Mouse (Mus musculus) heart, postnatal 0 days (tissue): ENCODE data around the gene Gse1. TPM values are rescaled to one million over a fixed set of nuclear protein-coding genes. Genes with fewer than 3 reads are reported as not detected.

Experiments used
- ATAC-seq: fragments of 200-750 bp; cut with Nextera tagmentation; 2 replicates; pipeline ENCODE4 v1.8.0; 2017; ENCODE audit warnings: low read depth, moderate number of reproducible peaks, moderate library complexity; ENCODE audit not compliant: insufficient read depth
- DNase-seq: peaks from one replicate; pipeline ENCODE4 v3.0.0-alpha.2; 2016; ENCODE audit warnings: low spot score
- H3K27ac ChIP-seq: fragments of 300-500 bp; sonication (generic); 2 replicates; pipeline ENCODE4 v1.5.1; 2014; ENCODE audit warnings: low read depth, mild to moderate bottlenecking
- H3K27me3 ChIP-seq: fragments of 300-500 bp; sonication (generic); 2 replicates; pipeline ENCODE4 v1.6.1; 2014; ENCODE audit warnings: low read length, mixed read lengths; ENCODE audit not compliant: control insufficient read depth, insufficient read depth
- H3K36me3 ChIP-seq: fragments of 300-500 bp; sonication (generic); replicated peaks from 2 replicates; pipeline ENCODE4 v1.6.1; 2014; ENCODE audit warnings: low read length, mixed read lengths; ENCODE audit not compliant: control insufficient read depth, insufficient read depth
- H3K4me1 ChIP-seq: fragments of 300-500 bp; sonication (generic); 2 replicates; pipeline ENCODE4 v1.6.1; 2014; ENCODE audit warnings: antibody characterized with exemption; ENCODE audit not compliant: control insufficient read depth, insufficient read depth
- H3K4me2 ChIP-seq: fragments of 300-500 bp; sonication (generic); 2 replicates; pipeline ENCODE4 v1.6.1; 2014; ENCODE audit warnings: low read depth, mild to moderate bottlenecking, low read length, moderate library complexity
- H3K4me3 ChIP-seq: fragments of 300-500 bp; sonication (generic); 2 replicates; pipeline ENCODE4 v1.5.1; 2014; ENCODE audit warnings: low read depth, low read length
- H3K9ac ChIP-seq: fragments of 300-500 bp; sonication (generic); replicated peaks from 2 replicates; pipeline ENCODE4 v1.6.1; 2014; ENCODE audit warnings: low read depth, low read length, mixed read lengths
- H3K9me3 ChIP-seq: fragments of 300-500 bp; sonication (generic); replicated peaks from 2 replicates; pipeline ENCODE4 v1.6.1; 2016; ENCODE audit warnings: low read length; ENCODE audit not compliant: control insufficient read depth
- CTCF ChIP-seq: IDR thresholded peaks from 2 replicates; pipeline ENCODE4 v1.5.1; 2016; ENCODE audit warnings: antibody characterized with exemption, control low read depth, low read depth
- EP300 ChIP-seq: IDR thresholded peaks from 2 replicates; pipeline ENCODE4 v1.6.1; 2016; ENCODE audit warnings: antibody characterized with exemption, low read depth
- WGBS: fragments of 180-500 bp; shearing (Covaris S2); extraction: QIAGEN DNeasy Blood & Tissue Kit; methylation state at CpG from one replicate; pipeline ENCODE4 v1.1.7; 2014; 5-methylcytosine and 5-hydroxymethylcytosine counted together
- polyA plus RNA-seq: library from polyadenylated mRNA; unstranded; fragments of >200 nt; fragmentation: Nextera tagmentation; extraction: Ambion mirVana; gene quantifications from 2 replicates; pipeline ENCODE4 v1.2.1, GENCODE M21; 2015
- total RNA-seq: library from RNA; depleted of rRNA; stranded (reverse); fragments of >200 nt; gene quantifications from 2 replicates; pipeline ENCODE4 v1.2.3, GENCODE M21; 2014; ENCODE audit warnings: low replicate concordance

Gse1 gene
- total and polyA plus RNA-seq, 2 experiments from 2014 or later, result 5.4 to 18.7 TPM

GRCm38 (mm10) chr8:120264944-120265453, 36.7 kb downstream of the Gse1 start:
- DNase-seq (peak; percentile 82), ATAC-seq (peak; percentile 71)
- WGBS, result under 1% methylated on average over 16 of the region's 16 CpGs
- Histone ChIP-seq H3K27me3 (no peaks in the 10 kb centered on the region), H3K9ac (peak overlapping the region; percentile 54), H3K4me2 (peak overlapping the region; percentile 64), H3K27ac (peak overlapping the region; percentile 83), H3K9me3 (no peaks in the 10 kb centered on the region), H3K4me3 (peak overlapping the region; percentile 37), H3K36me3 (no peaks in the 10 kb centered on the region), H3K4me1 (peaks cover 24% of the 10 kb centered on the region)
- no peak for TF ChIP-seq EP300
- TF ChIP-seq CTCF, result no peak

- ATAC-seq (peak; percentile 59), DNase-seq (peak; percentile 52)
- peak overlapping the region; percentile 54; the same call in 1 of the 2 replicates for H3K9ac ChIP-seq
- H3K27me3 ChIP-seq, result no peaks in the 10 kb centered on the region
- 13% methylated on average over 4 of the region's 4 CpGs for WGBS
- TF ChIP-seq CTCF (no peak), EP300 (no peak)
- H3K36me3 ChIP-seq, result no peaks in the 10 kb centered on the region
- peaks cover 24% of the 10 kb centered on the region for H3K4me1 ChIP-seq
- H3K4me2 ChIP-seq, result peak overlapping the region; percentile 64
- H3K27ac ChIP-seq, result peak overlapping the region; percentile 83
- no peaks in the 10 kb centered on the region for H3K9me3 ChIP-seq
- no peak overlapping the region for H3K4me3 ChIP-seq
These were observed 37.2 kb downstream of the Gse1 start for GRCm38 (mm10) chr8:120265471-120265870.

GRCm38 (mm10) chr8:120268541-120268980, 40.3 kb downstream of the Gse1 start:
- no peak for DNase-seq
- Histone ChIP-seq H3K36me3 (no peaks in the 10 kb centered on the region), H3K4me1 (peaks cover 24% of the 10 kb centered on the region), H3K9ac (no peak overlapping the region), H3K27ac (no peak overlapping the region), H3K27me3 (no peaks in the 10 kb centered on the region), H3K4me2 (0 out of 2 replicates have a peak overlapping the region, but pooled peaks have one; percentile 5), H3K4me3 (no peak overlapping the region), H3K9me3 (no peaks in the 10 kb centered on the region)
- TF ChIP-seq EP300 (no peak), CTCF (no peak)
- ATAC-seq, result no peak
- 44% methylated on average over 19 of the region's 19 CpGs for WGBS

- no peak overlapping the region for H3K9ac ChIP-seq
These were observed 42.2 kb downstream of the Gse1 start for GRCm38 (mm10) chr8:120270449-120270848.

GRCm38 (mm10) chr8:120273430-120273829, 45.2 kb downstream of the Gse1 start:
- 77% methylated on average over 4 of the region's 4 CpGs for WGBS
- no peak overlapping the region for H3K27ac ChIP-seq
- TF ChIP-seq EP300 (no peak), CTCF (no peak)

More at GRCm38 (mm10) chr8:120270449-120270848, 42.2 kb downstream of the Gse1 start:
- H3K9me3 ChIP-seq, result no peaks in the 10 kb centered on the region
- H3K4me3 ChIP-seq, result no peak overlapping the region
- no peak for TF ChIP-seq EP300
- TF ChIP-seq CTCF, result no peak
- no peak for DNase-seq
- ATAC-seq, result peak; percentile 21; the same call in 1 of the 2 replicates
- 77% methylated on average over 13 of the region's 13 CpGs for WGBS
- H3K27ac ChIP-seq, result no peak overlapping the region
- H3K4me1 ChIP-seq, result peaks cover 12% of the 10 kb centered on the region
- no peaks in the 10 kb centered on the region for H3K27me3 ChIP-seq
- no peaks in the 10 kb centered on the region for H3K36me3 ChIP-seq
- H3K4me2 ChIP-seq, result no peak overlapping the region

More at GRCm38 (mm10) chr8:120273430-120273829, 45.2 kb downstream of the Gse1 start:
- ATAC-seq (no peak), DNase-seq (no peak)
- no peaks in the 10 kb centered on the region for H3K36me3 ChIP-seq
- H3K9ac ChIP-seq, result no peak overlapping the region
- no peak overlapping the region for H3K4me2 ChIP-seq
- no peaks in the 10 kb centered on the region for H3K9me3 ChIP-seq
- no peak overlapping the region for H3K4me3 ChIP-seq
- H3K4me1 ChIP-seq, result peaks cover 27% of the 10 kb centered on the region
- no peaks in the 10 kb centered on the region for H3K27me3 ChIP-seq
